Mouse (Mus musculus): ENCODE measurements at regions not wholly inside any gene's neighbourhood (a gene's known extent, or its start where the extent isn't known, plus 50 kb on each side); places are given as distances from the start of the nearest gene placed in this dataset.

- WGBS: 22% methylated on average over 2 of the region's 2 CpGs
- Histone ChIP-seq H3K27me3 (ENCODE audit: insufficient read depth, low read length) (no peaks in the 10 kb centered on the region), H3K9me3 (ENCODE audit: low read length) (no peaks in the 10 kb centered on the region), H3K9ac (no peak overlapping the region), H3K36me3 (ENCODE audit: insufficient read depth) (no peaks in the 10 kb centered on the region), H3K4me2 (ENCODE audit: low read depth) (no peak overlapping the region), H3K4me1 (ENCODE audit: insufficient read depth) (no peaks in the 10 kb centered on the region), H3K27ac (ENCODE audit: low read depth, low read length) (no peak overlapping the region), H3K4me3 (ENCODE audit: low read depth, low read length) (no peak overlapping the region)
- TF ChIP-seq CTCF (IDR thresholded peaks at IDR 0.05; ENCODE audit: low read depth): no peak
- no peak for ATAC-seq
- DNase-seq: no peak
Observed at GRCm38 (mm10) chr14:90488301-90488700, 2017.1 kb upstream of the Pcdh20 start.

GRCm38 (mm10) chr14:90447971-90448370 is 1976.8 kb upstream of the Pcdh20 start:
- ATAC-seq: no peak
- no peak for DNase-seq
- no peak overlapping the region for H3K9ac ChIP-seq
- no peaks in the 10 kb centered on the region for H3K9me3 ChIP-seq (ENCODE audit: low read length)
- H3K4me1 ChIP-seq (ENCODE audit: insufficient read depth): no peaks in the 10 kb centered on the region
- no peak overlapping the region for H3K4me2 ChIP-seq (ENCODE audit: low read depth)
- H3K4me3 ChIP-seq (ENCODE audit: low read depth, low read length): no peak overlapping the region
- H3K27me3 ChIP-seq (ENCODE audit: insufficient read depth, low read length): no peaks in the 10 kb centered on the region
- H3K27ac ChIP-seq (ENCODE audit: low read depth, low read length): no peak overlapping the region
- no peaks in the 10 kb centered on the region for H3K36me3 ChIP-seq (ENCODE audit: insufficient read depth)
- no peak for TF ChIP-seq CTCF (IDR thresholded peaks at IDR 0.05; ENCODE audit: low read depth)
- WGBS: 85% methylated on average over 2 of the region's 2 CpGs

GRCm38 (mm10) chr14:90432874-90433543 is 1961.8 kb upstream of the Pcdh20 start:
- ATAC-seq (peak; percentile 54; the same call in 1 of the 2 replicates), DNase-seq (peak; percentile 75)
- Histone ChIP-seq H3K4me1 (ENCODE audit: insufficient read depth) (no peaks in the 10 kb centered on the region), H3K4me2 (ENCODE audit: low read depth) (no peak overlapping the region), H3K27me3 (ENCODE audit: insufficient read depth, low read length) (no peaks in the 10 kb centered on the region), H3K36me3 (ENCODE audit: insufficient read depth) (no peaks in the 10 kb centered on the region), H3K27ac (ENCODE audit: low read depth, low read length) (no peak overlapping the region), H3K4me3 (ENCODE audit: low read depth, low read length) (no peak overlapping the region), H3K9ac (no peak overlapping the region), H3K9me3 (ENCODE audit: low read length) (no peaks in the 10 kb centered on the region)
- WGBS: 48% methylated on average over 7 of the region's 7 CpGs
- TF ChIP-seq CTCF (IDR thresholded peaks at IDR 0.05; ENCODE audit: low read depth): peak; percentile 77

- WGBS: 38% methylated on average over 3 of the region's 3 CpGs
- ATAC-seq (peak; percentile 58), DNase-seq (peak; percentile 21)
- no peaks in the 10 kb centered on the region for H3K9me3 ChIP-seq (ENCODE audit: low read length)
- H3K4me1 ChIP-seq (ENCODE audit: insufficient read depth): no peaks in the 10 kb centered on the region
- TF ChIP-seq CTCF (IDR thresholded peaks at IDR 0.05; ENCODE audit: low read depth): no peak
- H3K4me3 ChIP-seq (ENCODE audit: low read depth, low read length): no peak overlapping the region
- no peak overlapping the region for H3K27ac ChIP-seq (ENCODE audit: low read depth, low read length)
- no peak overlapping the region for H3K9ac ChIP-seq
- no peaks in the 10 kb centered on the region for H3K27me3 ChIP-seq (ENCODE audit: insufficient read depth, low read length)
- no peak overlapping the region for H3K4me2 ChIP-seq (ENCODE audit: low read depth)
- no peaks in the 10 kb centered on the region for H3K36me3 ChIP-seq (ENCODE audit: insufficient read depth)
Observed at GRCm38 (mm10) chr14:90412707-90413106, 1941.5 kb upstream of the Pcdh20 start.

GRCm38 (mm10) chr14:90406350-90406749 is 1935.2 kb upstream of the Pcdh20 start:
- H3K27ac ChIP-seq (ENCODE audit: low read depth, low read length): no peak overlapping the region
- WGBS: 55% methylated on average over 2 of the region's 2 CpGs
- no peaks in the 10 kb centered on the region for H3K9me3 ChIP-seq (ENCODE audit: low read length)
- no peaks in the 10 kb centered on the region for H3K27me3 ChIP-seq (ENCODE audit: insufficient read depth, low read length)
- DNase-seq (no peak), ATAC-seq (no peak)
- no peaks in the 10 kb centered on the region for H3K4me1 ChIP-seq (ENCODE audit: insufficient read depth)
- H3K9ac ChIP-seq: no peak overlapping the region
- no peaks in the 10 kb centered on the region for H3K36me3 ChIP-seq (ENCODE audit: insufficient read depth)
- TF ChIP-seq CTCF (IDR thresholded peaks at IDR 0.05; ENCODE audit: low read depth): no peak
- H3K4me2 ChIP-seq (ENCODE audit: low read depth): no peak overlapping the region
- H3K4me3 ChIP-seq (ENCODE audit: low read depth, low read length): no peak overlapping the region

- Histone ChIP-seq H3K27ac (ENCODE audit: low read depth, low read length) (no peak overlapping the region), H3K4me1 (ENCODE audit: insufficient read depth) (no peaks in the 10 kb centered on the region), H3K9ac (no peak overlapping the region), H3K4me3 (ENCODE audit: low read depth, low read length) (no peak overlapping the region), H3K9me3 (ENCODE audit: low read length) (no peaks in the 10 kb centered on the region), H3K36me3 (ENCODE audit: insufficient read depth) (no peaks in the 10 kb centered on the region), H3K27me3 (ENCODE audit: insufficient read depth, low read length) (no peaks in the 10 kb centered on the region), H3K4me2 (ENCODE audit: low read depth) (no peak overlapping the region)
- WGBS: 93% methylated on average over 1 of the region's 1 CpGs
- no peak for ATAC-seq
- no peak for TF ChIP-seq CTCF (IDR thresholded peaks at IDR 0.05; ENCODE audit: low read depth)
- DNase-seq: no peak
Observed at GRCm38 (mm10) chr14:90405476-90405875, 1934.3 kb upstream of the Pcdh20 start.

GRCm38 (mm10) chr14:90367256-90367936 is 1896.2 kb upstream of the Pcdh20 start:
- no peak for TF ChIP-seq CTCF (IDR thresholded peaks at IDR 0.05; ENCODE audit: low read depth)
- Histone ChIP-seq H3K4me2 (ENCODE audit: low read depth) (no peak overlapping the region), H3K27ac (ENCODE audit: low read depth, low read length) (no peak overlapping the region), H3K9ac (no peak overlapping the region), H3K9me3 (ENCODE audit: low read length) (no peaks in the 10 kb centered on the region), H3K36me3 (ENCODE audit: insufficient read depth) (no peaks in the 10 kb centered on the region), H3K4me1 (ENCODE audit: insufficient read depth) (no peaks in the 10 kb centered on the region), H3K4me3 (ENCODE audit: low read depth, low read length) (no peak overlapping the region), H3K27me3 (ENCODE audit: insufficient read depth, low read length) (no peaks in the 10 kb centered on the region)
- DNase-seq: no peak
- ATAC-seq: no peak
- WGBS: 64% methylated on average over 3 of the region's 3 CpGs
